Mouse (Mus musculus): ENCODE measurements at regions not wholly inside any gene's neighbourhood (a gene's known extent, or its start where the extent isn't known, plus 50 kb on each side); places are given as distances from the start of the nearest gene placed in this dataset.

DNA sequence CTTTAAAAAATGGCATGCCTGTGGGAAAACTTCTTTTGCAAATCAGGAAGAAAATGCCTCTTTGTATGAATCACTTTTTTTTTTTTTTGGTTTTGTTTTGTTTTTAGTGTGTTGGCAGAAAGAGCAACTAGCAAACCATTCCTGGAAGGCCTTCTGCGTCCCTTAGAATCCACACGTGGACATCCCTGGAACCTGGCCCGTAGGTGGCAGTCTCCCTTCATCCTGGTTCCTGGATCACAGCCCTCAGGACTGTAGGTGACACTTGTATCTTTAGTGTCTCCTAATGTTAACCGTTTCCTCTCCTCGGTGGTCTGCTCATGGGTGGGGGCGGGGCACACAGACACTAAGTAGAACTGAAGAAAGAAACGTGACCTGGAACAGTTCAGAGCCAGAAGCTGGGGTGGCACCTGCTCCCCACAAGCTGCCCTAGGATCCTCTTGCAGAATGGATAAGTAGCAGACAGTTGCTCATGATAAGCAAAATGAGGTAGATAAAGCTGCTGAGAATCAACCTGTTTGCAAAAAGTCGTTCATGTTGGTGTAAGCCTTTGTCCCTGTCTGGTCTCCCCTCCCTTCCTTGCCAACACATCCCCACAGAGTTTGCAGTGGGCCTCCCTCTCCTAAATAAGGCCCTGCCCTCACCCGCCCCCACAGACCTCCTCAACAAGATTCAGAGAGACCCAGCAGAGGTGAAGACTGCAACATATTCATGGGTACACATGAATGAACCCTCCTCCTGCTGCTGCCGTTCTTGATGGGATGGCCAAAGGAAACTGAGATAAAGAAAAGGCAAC, 52.6 kb upstream of the Armc2 start:
- no peak for DNase-seq (ENCODE audit: extremely low read depth, insufficient read length, low spot score)

DNA sequence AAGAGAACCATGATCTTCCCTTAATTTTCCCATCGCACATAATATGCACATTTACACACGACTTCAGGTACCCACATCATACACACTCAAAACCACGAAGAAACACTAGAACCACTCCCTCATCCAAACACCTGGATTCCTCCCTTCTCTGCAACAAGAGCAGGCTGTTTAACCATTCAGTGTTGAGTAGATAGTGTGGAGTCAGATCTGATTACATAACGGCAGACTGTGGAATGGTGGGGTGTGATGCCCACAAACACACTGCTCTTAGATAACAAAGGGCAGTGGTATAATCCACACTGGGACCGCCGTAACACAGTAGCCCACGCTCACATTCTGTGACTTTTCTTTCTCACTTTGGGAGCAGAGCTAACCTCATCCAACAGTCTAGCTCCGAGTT, 51.5 kb upstream of the Armc2 start:
- no peak for DNase-seq (ENCODE audit: extremely low read depth, insufficient read length, low spot score)

DNA sequence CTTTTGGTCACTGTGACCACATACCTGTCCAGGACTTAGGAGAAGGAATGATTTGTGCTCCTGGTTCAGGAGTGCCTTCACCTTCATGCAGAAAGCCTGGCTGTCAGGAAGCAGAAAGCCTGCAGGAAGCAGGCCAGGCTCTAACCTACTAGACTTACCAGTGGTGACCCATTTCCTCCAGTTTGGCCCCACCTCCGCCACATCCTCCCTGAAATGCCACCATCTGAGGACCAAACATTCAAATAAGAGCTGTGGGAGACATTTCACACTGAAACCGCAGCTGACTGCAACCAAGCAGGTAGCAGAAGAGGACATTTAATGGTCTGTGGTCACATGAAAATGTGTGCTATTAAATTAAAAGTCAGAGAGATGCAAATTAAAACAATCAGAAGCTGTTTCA, 50.3 kb upstream of the Armc2 start:
- no peak for DNase-seq (ENCODE audit: extremely low read depth, insufficient read length, low spot score)
